Mouse (Mus musculus): ENCODE data around the gene 2010106E10Rik. TPM values are rescaled to one million over a fixed set of nuclear protein-coding genes. Genes with fewer than 3 reads are reported as not detected.

Gene 2010106E10Rik
- polyA plus RNA-seq, 1 experiment from 2014 or later, result not detected

Other genes with a start within 250 kb of the 2010106E10Rik start
- 22.3 and 22.9 TPM in 2 replicates for gene Apool, start 183.9 kb upstream of the 2010106E10Rik start, polyA plus RNA-seq (2015; fragmentation: Nextera tagmentation; extraction: Ambion mirVana)
- gene Satl1, start 88.5 kb upstream of the 2010106E10Rik start, polyA plus RNA-seq (2015; fragmentation: Nextera tagmentation; extraction: Ambion mirVana), result not detected in 2 replicates
- 0.46 TPM in 2 replicates for gene Zfp711, start 105.3 kb downstream of the 2010106E10Rik start, polyA plus RNA-seq (2015; fragmentation: Nextera tagmentation; extraction: Ambion mirVana)
- not detected in 2 replicates for gene Pof1b, start 203.4 kb downstream of the 2010106E10Rik start, polyA plus RNA-seq (2015; fragmentation: Nextera tagmentation; extraction: Ambion mirVana)